Mouse (Mus musculus) cerebral cortex, adult 2 months (tissue): ENCODE measurements around the gene Edem1.

Experiments
- WGBS: fragments of 180-500 bp; shearing (Covaris S2); methylation state at CpG from one replicate; pipeline ENCODE4 v1.1.7; 2018; 5-methylcytosine and 5-hydroxymethylcytosine counted together

The Edem1 gene

GRCm38 (mm10) chr6:108829386-108830370, 1.2 kb downstream of the Edem1 start:
- 13% methylated on average over 22 of the region's 22 CpGs for WGBS

GRCm38 (mm10) chr6:108832170-108832569, 3.7 kb downstream of the Edem1 start:
- 59% methylated on average over 1 of the region's 1 CpGs for WGBS

- 80% methylated on average over 6 of the region's 6 CpGs for WGBS
Measured at GRCm38 (mm10) chr6:108832989-108833388, 4.5 kb downstream of the Edem1 start.

DNA sequence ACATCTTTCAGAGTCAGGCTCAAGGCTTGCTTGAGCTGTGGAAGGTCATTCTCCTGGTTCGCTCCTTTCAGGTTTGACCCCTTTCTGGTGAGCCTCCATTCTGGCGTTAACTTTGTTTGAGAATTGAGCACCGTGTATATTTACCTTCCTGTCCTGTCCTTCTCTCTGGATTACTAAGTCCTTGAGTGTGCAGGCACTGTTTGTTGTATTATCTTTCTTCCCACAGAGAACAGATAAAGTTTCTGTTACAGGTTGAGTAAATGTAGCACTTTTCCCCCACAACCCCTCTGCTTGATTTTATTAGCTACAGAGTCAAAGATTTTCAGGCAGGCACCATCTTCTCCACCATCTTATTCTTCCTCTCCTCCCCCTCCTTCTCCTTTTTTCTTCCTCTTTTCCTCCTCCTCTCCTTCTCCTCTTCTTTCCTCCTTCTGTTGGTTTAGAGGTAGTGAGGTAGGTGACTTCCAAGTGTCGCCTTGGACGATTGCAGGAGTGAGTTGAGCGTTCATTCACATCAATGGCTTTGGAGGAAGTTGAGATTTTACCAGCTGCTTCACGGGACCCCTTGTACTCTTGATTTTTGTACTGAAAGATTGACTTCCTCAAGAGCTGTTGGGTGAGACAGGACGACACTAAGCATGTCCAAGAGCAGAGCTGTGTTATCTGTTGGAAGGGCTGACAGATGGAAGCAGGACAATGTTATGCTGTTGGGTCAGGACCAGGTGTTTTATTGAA, 5.7 kb downstream of the Edem1 start:
- WGBS, result 79% methylated on average over 8 of the region's 8 CpGs

GRCm38 (mm10) chr6:108835765-108836691, 7.6 kb downstream of the Edem1 start:
- 63% methylated on average over 16 of the region's 16 CpGs for WGBS

- 89% methylated on average over 4 of the region's 4 CpGs for WGBS
Measured at GRCm38 (mm10) chr6:108837081-108837480, 8.6 kb downstream of the Edem1 start.

- WGBS, result 85% methylated on average over 4 of the region's 4 CpGs
Measured at GRCm38 (mm10) chr6:108837958-108838357, 9.5 kb downstream of the Edem1 start.

DNA sequence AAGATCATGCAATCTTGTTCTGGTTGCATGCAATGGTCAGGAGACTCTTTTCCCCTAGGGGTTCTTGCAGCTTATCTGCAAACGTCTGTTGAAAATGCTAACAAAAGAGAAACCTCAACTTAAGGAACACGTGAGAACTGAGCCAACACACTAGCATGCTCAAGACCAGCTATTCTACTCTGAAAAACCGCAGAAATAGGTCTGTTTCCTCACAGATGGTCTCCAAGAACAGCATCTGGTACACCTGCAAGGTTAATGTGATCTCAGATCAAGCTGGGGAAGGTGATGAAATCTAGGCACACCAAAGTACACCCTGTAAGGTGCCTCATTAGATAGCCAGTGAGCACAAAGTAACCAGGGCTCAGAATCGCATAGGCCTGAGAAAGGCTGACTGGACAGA, 11.0 kb downstream of the Edem1 start:
- 85% methylated on average over 4 of the region's 4 CpGs for WGBS

GRCm38 (mm10) chr6:108840861-108841640, 12.6 kb downstream of the Edem1 start:
- WGBS, result 95% methylated on average over 8 of the region's 8 CpGs

DNA sequence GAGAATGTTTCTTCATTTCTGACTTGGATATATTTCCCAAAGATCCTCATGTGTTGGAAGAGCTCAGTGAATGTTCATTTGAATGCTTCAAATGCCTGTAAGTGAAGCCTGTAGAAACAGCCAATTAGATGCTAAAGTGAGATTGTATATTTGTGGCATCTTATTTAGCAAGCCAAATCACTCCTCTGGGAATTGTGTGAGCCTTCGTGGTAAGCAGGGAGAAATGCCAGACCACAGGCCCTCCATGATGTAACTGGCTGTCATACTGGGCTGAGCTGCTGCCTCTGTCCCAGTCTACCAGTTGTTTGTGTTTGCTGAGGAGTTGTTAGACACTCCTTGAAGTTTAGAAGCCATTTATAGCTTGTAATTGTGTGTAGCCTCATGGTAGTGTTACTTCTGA, 15.2 kb downstream of the Edem1 start:
- 22% methylated on average over 1 of the region's 1 CpGs for WGBS

DNA sequence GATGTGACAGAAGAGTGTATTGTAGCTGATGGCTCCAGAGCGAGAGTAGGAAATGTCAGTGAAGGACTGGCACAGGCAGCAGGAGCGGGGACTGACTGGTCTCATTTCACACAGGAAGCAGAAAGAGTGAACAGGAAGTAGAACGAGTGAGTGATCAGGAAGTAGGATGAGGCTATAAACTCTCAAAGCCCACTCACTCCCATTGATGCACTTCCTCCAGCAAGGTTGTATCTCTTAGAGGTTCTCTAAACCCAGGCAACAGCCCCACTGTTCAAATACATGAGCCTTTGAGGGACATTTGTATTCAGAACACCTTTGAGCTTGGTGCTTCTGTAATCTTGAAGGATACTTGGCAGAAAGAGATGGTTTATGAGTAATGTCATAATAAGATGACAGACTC, 15.7 kb downstream of the Edem1 start:
- 56% methylated on average over 3 of the region's 3 CpGs for WGBS

DNA sequence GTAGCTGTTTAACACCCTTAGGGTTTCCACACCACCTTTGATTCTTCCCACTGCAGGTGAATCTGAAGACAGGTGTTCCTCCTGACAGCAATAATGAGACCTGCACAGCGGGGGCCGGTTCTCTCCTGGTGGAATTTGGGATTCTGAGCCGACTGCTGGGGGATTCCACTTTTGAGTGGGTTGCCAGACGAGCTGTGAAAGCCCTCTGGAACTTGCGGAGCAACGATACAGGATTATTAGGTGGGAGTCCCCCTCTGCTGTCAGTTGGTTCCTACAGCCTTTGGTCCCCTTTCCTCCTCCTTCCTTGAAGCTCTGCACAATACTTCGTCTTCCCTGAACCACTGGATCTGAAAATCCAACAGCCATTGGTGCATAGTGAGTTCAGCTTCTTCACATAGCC, 16.3 kb downstream of the Edem1 start:
- 92% methylated on average over 7 of the region's 7 CpGs for WGBS

- 88% methylated on average over 8 of the region's 8 CpGs for WGBS
Measured at GRCm38 (mm10) chr6:108852088-108852670, 23.7 kb downstream of the Edem1 start.

- WGBS, result 93% methylated on average over 5 of the region's 5 CpGs
Measured at GRCm38 (mm10) chr6:108852986-108853385, 24.5 kb downstream of the Edem1 start.

- WGBS, result 94% methylated on average over 9 of the region's 9 CpGs
Measured at GRCm38 (mm10) chr6:108858583-108858982, 30.1 kb downstream of the Edem1 start.

DNA sequence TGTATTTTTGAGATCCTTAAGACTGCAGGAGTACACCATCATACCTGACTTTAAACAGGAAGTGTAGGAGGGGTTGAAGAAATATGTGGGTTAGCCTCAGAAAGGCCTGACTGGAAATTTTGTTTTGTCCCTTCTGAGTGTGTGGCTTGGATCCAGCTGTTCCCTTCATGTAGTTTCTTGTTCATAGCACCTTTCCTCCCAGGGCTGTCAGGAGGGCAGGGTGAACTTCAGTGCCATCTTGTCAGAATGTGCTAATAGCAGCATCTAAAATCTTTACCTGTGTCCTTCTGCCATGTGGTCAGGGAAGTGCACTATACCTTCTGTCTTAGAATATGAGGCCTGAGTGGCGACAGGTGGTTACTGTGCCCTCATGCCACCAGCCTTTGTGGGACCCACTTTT, 32.8 kb downstream of the Edem1 start:
- WGBS, result 97% methylated on average over 1 of the region's 1 CpGs

DNA sequence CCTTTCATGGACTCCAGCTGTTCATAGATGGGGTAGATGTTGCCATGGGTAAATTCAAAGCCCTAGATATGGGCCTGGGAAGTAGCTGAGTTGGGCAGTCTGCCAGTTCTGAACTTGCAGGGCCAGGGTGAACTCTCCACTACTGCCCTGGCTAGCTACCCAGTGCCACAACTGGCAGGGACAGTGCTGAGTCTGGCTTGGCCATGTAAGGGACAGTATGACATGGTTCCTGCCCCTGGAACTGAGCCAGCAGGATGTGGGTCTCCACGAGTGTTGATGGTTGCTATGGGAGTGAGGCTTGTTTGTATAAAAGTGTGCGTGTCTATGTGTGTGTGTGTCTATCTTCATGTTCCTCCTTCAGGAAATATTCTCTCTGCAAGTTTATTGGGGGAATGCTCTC, 34.1 kb downstream of the Edem1 start:
- 72% methylated on average over 2 of the region's 2 CpGs for WGBS

DNA sequence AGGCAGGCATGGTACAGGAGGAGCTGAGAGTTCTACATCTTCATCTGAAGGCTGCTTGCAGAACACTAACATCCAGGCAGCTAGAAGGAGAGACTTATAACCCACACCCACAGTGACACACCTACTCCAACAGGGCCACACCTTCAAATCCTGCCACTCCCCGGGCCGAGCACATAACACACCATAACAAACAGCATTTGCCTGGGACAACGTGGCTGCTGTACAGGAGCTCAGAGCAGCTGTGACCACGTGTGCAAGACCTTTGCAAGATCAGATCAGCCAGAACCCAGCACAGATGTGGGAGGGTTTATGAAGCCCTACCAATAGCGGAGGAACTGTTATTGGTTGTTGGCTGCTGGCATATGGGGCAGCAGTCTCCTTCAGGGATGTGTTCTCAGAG, 37.9 kb downstream of the Edem1 start:
- 79% methylated on average over 5 of the region's 5 CpGs for WGBS

DNA sequence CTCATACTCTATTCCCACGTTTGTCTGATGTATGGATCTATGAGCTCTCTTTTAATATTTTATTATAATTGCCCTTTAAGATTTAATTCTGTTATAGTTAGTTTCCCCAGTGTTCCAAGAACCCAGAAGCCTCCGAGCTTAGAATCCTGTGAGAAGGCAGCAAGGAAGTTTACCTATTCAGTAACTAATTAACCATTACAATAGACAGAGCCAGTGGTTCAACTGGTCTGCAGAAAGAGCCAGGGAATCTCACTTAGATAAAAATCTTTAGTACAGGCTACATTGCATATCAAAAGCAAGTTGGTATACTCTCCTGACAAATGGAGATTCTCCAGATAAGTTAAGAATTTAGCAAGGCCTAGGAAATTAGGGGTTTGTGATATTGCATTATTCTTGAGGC, 40.6 kb downstream of the Edem1 start:
- WGBS, result 75% methylated on average over 2 of the region's 2 CpGs

- WGBS, result 92% methylated on average over 2 of the region's 2 CpGs
Measured at GRCm38 (mm10) chr6:108870421-108870820, 42.0 kb downstream of the Edem1 start.

DNA sequence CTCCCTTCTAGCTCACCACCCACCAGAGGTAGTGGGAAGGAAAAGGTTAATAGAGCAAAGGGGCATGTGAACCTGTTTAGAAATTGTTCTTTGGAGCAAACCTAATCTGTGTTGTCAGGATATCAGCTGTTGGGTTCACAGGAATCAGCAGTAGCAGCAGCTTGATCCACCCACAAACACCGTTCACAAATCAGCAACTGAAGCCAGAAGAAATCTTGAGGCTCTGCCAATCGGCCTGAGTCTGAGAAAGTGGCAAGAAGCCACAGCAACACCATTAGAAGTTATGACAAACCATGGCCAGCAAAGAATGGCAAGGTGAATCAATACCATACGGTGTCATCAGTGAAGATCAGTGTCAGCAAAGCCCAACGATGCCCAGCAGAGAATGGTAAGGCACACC, 42.8 kb downstream of the Edem1 start:
- WGBS, result 81% methylated on average over 4 of the region's 4 CpGs
